Mouse (Mus musculus): ENCODE measurements around the gene Wdr95. TPM values are rescaled to one million over a fixed set of nuclear protein-coding genes. Genes with fewer than 3 reads are reported as not detected.

The Wdr95 gene
- polyA plus RNA-seq, 1 experiment from 2014 or later, result not detected

DNA sequence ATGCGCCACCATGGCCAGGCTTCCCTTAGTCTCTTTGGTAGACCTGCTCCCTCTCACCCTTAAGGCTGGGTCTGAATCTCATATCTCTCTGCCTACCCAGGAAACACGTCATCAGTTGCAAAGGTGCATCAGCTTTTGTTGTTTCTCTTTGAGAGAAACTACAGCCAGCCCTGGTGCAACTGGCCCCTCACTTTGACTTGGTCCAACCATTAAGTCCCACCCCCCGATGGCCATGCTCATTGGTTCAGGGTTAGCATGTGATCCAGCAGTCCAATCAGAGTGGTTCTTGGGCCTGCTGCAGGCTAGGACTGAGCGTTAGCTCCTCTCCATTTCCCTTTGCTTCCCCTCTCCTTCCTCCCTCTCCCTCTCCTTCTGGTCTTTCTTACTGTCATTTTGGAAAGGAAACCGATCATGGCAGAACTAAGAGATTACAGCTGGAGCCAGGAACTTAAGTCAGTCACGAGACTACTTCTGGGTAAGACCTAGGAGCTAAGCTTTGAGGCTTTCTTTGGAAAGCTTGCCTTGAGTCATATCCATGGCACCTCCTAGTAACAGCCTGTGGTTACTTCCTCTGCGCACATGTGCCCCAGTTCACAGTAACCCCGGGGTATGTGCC lies 112.9 kb downstream of the Wdr95 start:
- Histone ChIP-seq H3K36me3 (ENCODE audit: control insufficient read depth, insufficient read depth, low read length) (no peaks in the 10 kb centered on the region), H3K27ac (replicated peaks) (no peak overlapping the region), H3K9me3 (ENCODE audit: control insufficient read depth, low read length) (no peaks in the 10 kb centered on the region), H3K4me2 (replicated peaks; ENCODE audit: low read depth) (no peak overlapping the region), H3K4me1 (replicated peaks; ENCODE audit: control insufficient read depth, insufficient read depth) (no peaks in the 10 kb centered on the region), H3K4me3 (ENCODE audit: low read depth, low read length) (no peak overlapping the region), H3K27me3 (ENCODE audit: control insufficient read depth, insufficient read depth, low read length) (no peaks in the 10 kb centered on the region), H3K9ac (ENCODE audit: low read length) (no peak overlapping the region)
- 75% methylated on average over 8 of the region's 8 CpGs for WGBS
- ATAC-seq (ENCODE audit: low FRiP score, low TSS enrichment) (no peak), DNase-seq (ENCODE audit: low spot score) (no peak)
- TF ChIP-seq EP300 (optimal IDR thresholded peaks at IDR 0.05) (no peak), CTCF (IDR thresholded peaks at IDR 0.05; ENCODE audit: low read depth) (no peak)

DNA sequence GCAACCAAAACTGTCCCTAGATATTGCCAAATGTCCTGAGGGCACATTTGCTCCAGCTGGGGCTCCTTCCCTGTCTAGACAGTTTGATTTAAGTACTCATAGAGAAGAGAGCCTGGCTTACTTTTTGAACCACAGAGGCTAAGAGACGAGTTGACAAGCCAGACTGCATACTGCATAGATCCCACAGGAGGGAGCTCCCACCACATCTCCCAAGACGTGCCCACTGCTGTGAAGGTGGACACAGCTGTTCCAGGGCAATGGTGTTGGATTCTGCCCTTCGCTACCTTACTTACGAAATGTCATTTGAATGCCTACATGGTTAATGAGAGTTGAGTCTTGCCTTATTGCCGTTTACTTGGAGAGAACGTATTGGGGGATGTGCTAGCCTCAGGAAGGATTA lies 113.9 kb downstream of the Wdr95 start:
- Histone ChIP-seq H3K4me2 (replicated peaks; ENCODE audit: low read depth) (no peak overlapping the region), H3K27me3 (ENCODE audit: control insufficient read depth, insufficient read depth, low read length) (no peaks in the 10 kb centered on the region), H3K4me1 (replicated peaks; ENCODE audit: control insufficient read depth, insufficient read depth) (no peaks in the 10 kb centered on the region), H3K4me3 (ENCODE audit: low read depth, low read length) (no peak overlapping the region), H3K36me3 (ENCODE audit: control insufficient read depth, insufficient read depth, low read length) (no peaks in the 10 kb centered on the region), H3K9me3 (ENCODE audit: control insufficient read depth, low read length) (no peaks in the 10 kb centered on the region), H3K9ac (ENCODE audit: low read length) (no peak overlapping the region), H3K27ac (replicated peaks) (no peak overlapping the region)
- no peak for ATAC-seq (ENCODE audit: low FRiP score, low TSS enrichment)
- 44% methylated on average over 6 of the region's 6 CpGs for WGBS
- peak; percentile 21 for DNase-seq (ENCODE audit: low spot score)
- TF ChIP-seq CTCF (IDR thresholded peaks at IDR 0.05; ENCODE audit: low read depth), result peak; percentile 74
- no peak for TF ChIP-seq EP300 (optimal IDR thresholded peaks at IDR 0.05)

DNA sequence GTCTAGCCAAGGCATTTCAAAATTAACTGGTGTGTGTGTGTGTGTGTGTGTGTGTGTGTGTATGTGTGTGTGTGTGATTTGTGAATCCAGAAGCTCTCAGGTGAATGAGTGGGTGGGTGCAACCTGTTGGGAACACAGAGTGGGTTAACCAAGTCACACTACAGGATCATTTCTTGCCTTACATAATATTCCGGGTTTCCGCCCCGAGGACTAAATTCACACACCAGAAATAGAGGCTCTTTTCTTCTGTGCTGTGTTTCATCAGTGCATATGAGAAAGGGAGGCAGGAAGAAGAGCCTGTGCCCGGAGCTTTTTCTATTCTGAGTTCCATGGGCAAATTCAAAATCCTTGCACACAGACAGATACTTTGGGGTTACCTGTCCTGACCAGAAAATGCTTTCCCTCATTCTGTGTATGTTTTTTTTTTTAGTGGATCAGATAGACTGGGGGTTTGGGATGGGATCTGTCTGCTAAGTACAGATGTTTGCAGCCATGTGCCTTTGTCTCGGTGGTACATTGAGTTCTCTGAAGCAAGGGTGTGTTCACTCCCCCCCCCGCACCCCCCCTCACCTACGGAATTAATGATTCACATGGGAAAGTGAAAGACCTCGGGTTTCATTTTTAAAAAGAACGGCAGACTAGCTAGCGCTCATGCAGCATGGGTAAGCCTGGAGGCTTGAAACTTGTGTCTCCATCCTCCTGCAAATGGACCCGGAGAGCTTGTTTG lies 114.5 kb downstream of the Wdr95 start:
- H3K4me1 ChIP-seq (replicated peaks; ENCODE audit: control insufficient read depth, insufficient read depth), result no peaks in the 10 kb centered on the region
- no peak overlapping the region for H3K4me2 ChIP-seq (replicated peaks; ENCODE audit: low read depth)
- WGBS, result 76% methylated on average over 11 of the region's 11 CpGs
- no peak for TF ChIP-seq CTCF (IDR thresholded peaks at IDR 0.05; ENCODE audit: low read depth)
- no peak for TF ChIP-seq EP300 (optimal IDR thresholded peaks at IDR 0.05)
- H3K9ac ChIP-seq (ENCODE audit: low read length), result no peak overlapping the region
- H3K27ac ChIP-seq (replicated peaks), result no peak overlapping the region
- no peaks in the 10 kb centered on the region for H3K27me3 ChIP-seq (ENCODE audit: control insufficient read depth, insufficient read depth, low read length)
- H3K9me3 ChIP-seq (ENCODE audit: control insufficient read depth, low read length), result no peaks in the 10 kb centered on the region
- DNase-seq (ENCODE audit: low spot score), result no peak
- ATAC-seq (ENCODE audit: low FRiP score, low TSS enrichment), result no peak
- no peaks in the 10 kb centered on the region for H3K36me3 ChIP-seq (ENCODE audit: control insufficient read depth, insufficient read depth, low read length)
- H3K4me3 ChIP-seq (ENCODE audit: low read depth, low read length), result no peak overlapping the region

DNA sequence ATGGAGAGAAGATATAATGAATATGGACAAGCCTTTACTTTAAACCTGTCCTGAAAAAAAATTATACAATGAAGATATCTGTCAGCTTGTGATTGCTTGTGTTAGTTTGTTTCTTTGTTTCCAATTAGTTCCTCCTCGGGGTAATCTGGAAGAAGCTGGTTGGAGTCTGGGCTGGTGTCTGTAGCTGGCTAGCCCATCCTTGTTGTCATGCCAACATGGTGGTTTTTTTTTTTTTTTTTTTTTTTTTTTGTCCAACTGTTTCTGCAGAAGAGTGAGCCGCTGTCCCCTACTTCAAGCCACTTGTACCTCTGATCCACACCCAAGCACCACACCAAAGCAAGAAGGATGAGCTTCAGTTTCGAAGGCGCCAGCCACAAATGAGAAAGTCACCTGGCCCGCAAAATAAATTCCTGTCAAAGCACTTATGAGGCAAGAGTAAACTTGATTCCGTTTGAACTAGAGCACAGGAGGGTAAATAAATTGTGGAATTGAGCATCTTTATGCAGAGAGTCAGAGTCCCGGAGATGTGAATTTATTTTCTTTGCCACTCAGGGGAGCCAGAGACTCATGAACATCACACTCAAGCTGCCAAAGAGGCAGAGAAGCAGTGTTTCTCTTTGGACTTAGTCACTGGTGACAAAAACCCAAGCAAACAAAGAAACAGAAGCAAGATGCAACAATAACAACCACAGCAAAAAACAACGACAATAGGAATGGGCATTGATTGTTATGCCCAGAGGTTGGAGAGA lies 119.1 kb downstream of the Wdr95 start:
- Histone ChIP-seq H3K4me3 (ENCODE audit: low read depth, low read length) (no peak overlapping the region), H3K9me3 (ENCODE audit: control insufficient read depth, low read length) (no peaks in the 10 kb centered on the region), H3K27me3 (ENCODE audit: control insufficient read depth, insufficient read depth, low read length) (no peaks in the 10 kb centered on the region), H3K4me1 (replicated peaks; ENCODE audit: control insufficient read depth, insufficient read depth) (no peaks in the 10 kb centered on the region), H3K27ac (replicated peaks) (no peak overlapping the region), H3K36me3 (ENCODE audit: control insufficient read depth, insufficient read depth, low read length) (no peaks in the 10 kb centered on the region), H3K4me2 (replicated peaks; ENCODE audit: low read depth) (no peak overlapping the region), H3K9ac (ENCODE audit: low read length) (no peak overlapping the region)
- WGBS, result 53% methylated on average over 8 of the region's 8 CpGs
- TF ChIP-seq CTCF (IDR thresholded peaks at IDR 0.05; ENCODE audit: low read depth) (peak; percentile 47), EP300 (optimal IDR thresholded peaks at IDR 0.05) (no peak)
- DNase-seq (ENCODE audit: low spot score) (no peak), ATAC-seq (ENCODE audit: low FRiP score, low TSS enrichment) (no peak)

DNA sequence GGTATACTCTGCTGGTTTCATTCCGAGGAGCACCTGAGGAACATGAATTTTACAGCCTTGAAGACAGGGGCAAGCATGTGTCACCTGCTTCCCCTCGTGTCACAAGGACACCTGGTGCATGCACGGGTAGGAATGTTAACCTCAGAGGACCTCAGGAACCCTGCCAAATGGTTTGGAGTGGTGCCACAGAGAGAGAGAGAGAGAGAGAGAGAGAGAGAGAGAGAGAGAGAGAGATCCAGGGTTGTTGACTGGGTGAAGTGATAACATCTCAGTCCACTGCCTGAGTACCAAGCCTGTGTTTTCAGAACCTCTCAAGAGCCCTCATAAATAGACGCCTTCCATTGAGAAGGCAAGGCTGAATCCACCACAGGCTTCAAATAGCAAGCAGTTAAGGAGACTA lies 119.7 kb downstream of the Wdr95 start:
- no peak for TF ChIP-seq CTCF (IDR thresholded peaks at IDR 0.05; ENCODE audit: low read depth)
- no peak for TF ChIP-seq EP300 (optimal IDR thresholded peaks at IDR 0.05)
- Histone ChIP-seq H3K27me3 (ENCODE audit: control insufficient read depth, insufficient read depth, low read length) (no peaks in the 10 kb centered on the region), H3K4me2 (replicated peaks; ENCODE audit: low read depth) (no peak overlapping the region), H3K36me3 (ENCODE audit: control insufficient read depth, insufficient read depth, low read length) (no peaks in the 10 kb centered on the region), H3K4me3 (ENCODE audit: low read depth, low read length) (no peak overlapping the region), H3K9me3 (ENCODE audit: control insufficient read depth, low read length) (no peaks in the 10 kb centered on the region), H3K27ac (replicated peaks) (no peak overlapping the region), H3K4me1 (replicated peaks; ENCODE audit: control insufficient read depth, insufficient read depth) (no peaks in the 10 kb centered on the region), H3K9ac (ENCODE audit: low read length) (no peak overlapping the region)
- DNase-seq (ENCODE audit: low spot score), result no peak
- 43% methylated on average over 4 of the region's 4 CpGs for WGBS
- ATAC-seq (ENCODE audit: low FRiP score, low TSS enrichment), result no peak

Measured in stomach, postnatal 0 days (tissue).